Comparison of ENCODE assay signal across 22 mouse cellular contexts in the genomic region with DNA sequence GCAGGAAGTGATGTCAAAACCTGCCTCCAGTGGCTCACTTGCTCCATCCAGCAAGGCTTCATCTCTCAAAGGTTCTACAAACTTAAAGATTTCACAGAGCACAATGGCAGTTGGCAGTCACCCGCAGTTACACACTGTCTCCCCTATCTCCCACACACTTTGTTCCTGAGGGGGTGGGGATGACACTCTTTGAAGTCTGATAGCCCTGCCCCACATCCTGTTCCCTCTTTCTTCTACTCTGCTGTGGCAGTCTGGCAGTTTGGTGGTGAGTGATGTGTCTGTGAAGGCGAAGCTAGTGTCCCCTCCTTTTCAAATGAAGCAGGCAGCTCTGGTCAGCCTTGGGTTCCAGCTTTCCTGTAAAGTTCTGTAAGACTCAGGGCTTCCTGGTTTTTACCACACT.
DNase-seq lines count a peak whose midpoint lies in the region; ATAC-seq and TF ChIP-seq lines count a peak whose summit lies in the region.
"Had no signal": no experiment of that assay in that cellular context is flagged by ENCODE, and none has a peak within 500 bp of the region (broad histone marks: within the 10 kb centered on the region; RNA-seq: fewer than 3 reads in every experiment).

No protein-coding gene starts in this region.

- H3K27me3 ChIP-seq in spleen, adult 2 months (ENCODE audit: control insufficient read depth, insufficient read depth, low read length): no peaks in the 10 kb centered on the region
- H3K27me3 ChIP-seq: embryonic facial prominence, embryonic 15.5 days; forebrain, embryonic 13.5 days; hindbrain, embryonic 15.5 days; limb, embryonic 13.5 days; midbrain, embryonic 13.5 days; Patski; stomach, embryonic 15.5 days had no signal

- H3K36me3 ChIP-seq in spleen, adult 2 months (ENCODE audit: control insufficient read depth, insufficient read depth, low read length): no peaks in the 10 kb centered on the region
- H3K36me3 ChIP-seq: embryonic facial prominence, embryonic 15.5 days; hindbrain, embryonic 15.5 days; limb, embryonic 13.5 days; midbrain, embryonic 13.5 days; stomach, embryonic 15.5 days had no signal

- peaks cover 13% of the 10 kb centered on the region; the same call in 1 of the 2 replicates for H3K4me1 ChIP-seq in spleen, adult 2 months (ENCODE audit: control insufficient read depth, insufficient read depth, insufficient read length)
- H3K4me1 ChIP-seq: embryonic facial prominence, embryonic 15.5 days; forebrain, embryonic 13.5 days; hindbrain, embryonic 15.5 days; limb, embryonic 13.5 days; midbrain, embryonic 13.5 days; stomach, embryonic 15.5 days had no signal

- no peak for TF ChIP-seq CTCF in spleen, adult 2 months (IDR thresholded peaks at IDR 0.05; ENCODE audit: extremely low read depth, insufficient read depth, insufficient read length, insufficient replicate concordance)

- peak; percentile 65; the same call in 1 of the 2 replicates for ATAC-seq in megakaryocyte-erythroid progenitor cell, adult 5-6 weeks (replicated peaks; ENCODE audit: low FRiP score, low TSS enrichment, poor library complexity, severe bottlenecking)
- ATAC-seq: forebrain, embryonic 13.5 days; liver, postnatal 0 days; midbrain, embryonic 13.5 days; Patski had no signal

- 24% methylated on average over 2 of the region's 2 CpGs for WGBS in spleen, adult 2 months

- H3K27ac ChIP-seq in spleen, adult 2 months (ENCODE audit: insufficient read depth, low read length): no peak overlapping the region
- H3K27ac ChIP-seq: embryonic facial prominence, embryonic 15.5 days; forebrain, embryonic 13.5 days; heart, adult 2 months; hindbrain, embryonic 15.5 days; left cerebral cortex, adult 2 months; limb, embryonic 13.5 days; midbrain, embryonic 13.5 days; stomach, embryonic 15.5 days had no signal

- TF ChIP-seq POLR2A in spleen, adult 2 months (IDR thresholded peaks at IDR 0.05; ENCODE audit: low read depth, low read length): no peak

- H3K4me3 ChIP-seq in spleen, adult 2 months (ENCODE audit: extremely low read depth, insufficient read depth, insufficient read length): no peak overlapping the region
- H3K4me3 ChIP-seq: embryonic facial prominence, embryonic 15.5 days; forebrain, embryonic 13.5 days; heart, adult 2 months; hindbrain, embryonic 15.5 days; left cerebral cortex, adult 2 months; limb, embryonic 13.5 days; midbrain, embryonic 13.5 days; myocyte; stomach, embryonic 15.5 days had no signal

- DNase-seq in spleen, adult 2 months (ENCODE audit: low read depth in 1 of 2, low spot score in 2 of 2): peak; percentile 4 to 19
- no peak for DNase-seq in spleen, postnatal 4 days (ENCODE audit: low spot score in 2 of 2)
- DNase-seq in MEL-GATA-1-ER (ENCODE audit: extremely low read depth, low read depth): peak; percentile 81
- DNase-seq in thymus, postnatal 36 days: peak; percentile 61 to 76
- no peak for DNase-seq in heart, adult 11 months
- DNase-seq in kidney, postnatal 25 days: no peak
- DNase-seq in cerebellum, postnatal 10 days: no peak
- DNase-seq: cerebellum, adult 18-20 months; heart, adult 2 months; heart, postnatal 10 days; kidney, adult 9 months; liver, postnatal 0 days had no signal

Comparison
In these comparisons a context has a peak if more than half of its experiments do, and no peak if none do; other contexts are left out.
1. DNase-seq: peak in spleen, adult 2 months (2 of 2), MEL-GATA-1-ER (single experiment) and thymus, postnatal 36 days (2 of 2); none in spleen, postnatal 4 days (0 of 2), heart, adult 11 months (single experiment), kidney, postnatal 25 days (0 of 2) and cerebellum, postnatal 10 days (0 of 2).